Mouse (Mus musculus): ENCODE measurements around the gene Cdkal1. TPM values are rescaled to one million over a fixed set of nuclear protein-coding genes. Genes with fewer than 3 reads are reported as not detected.
A peak's percentile ranks its signal among the peaks of the same experiment; 100 is the strongest.

Gene Cdkal1
- polyA plus RNA-seq, 1 experiment from 2014 or later, result 33.9 TPM

DNA sequence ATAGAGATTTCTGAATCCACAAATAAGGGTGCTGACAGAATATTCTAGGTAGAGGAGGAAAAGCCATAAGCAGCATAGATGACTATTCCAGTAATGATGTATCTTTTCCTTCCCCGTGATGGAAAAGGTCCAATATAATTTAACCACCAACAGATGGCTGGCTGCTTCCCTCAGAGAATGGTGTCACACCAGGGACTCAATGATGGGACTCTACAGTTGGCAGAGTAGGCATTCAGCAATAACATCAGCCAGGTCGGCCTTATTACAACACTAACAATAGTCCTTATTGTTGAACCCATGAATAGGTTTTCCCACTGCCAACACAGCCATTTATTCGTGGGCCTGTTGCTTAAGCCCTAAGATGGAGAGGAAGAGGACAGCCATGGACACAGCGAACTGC, 48.6 kb downstream of the Cdkal1 start:
- Histone ChIP-seq H3K36me3 (ENCODE audit: control insufficient read depth, insufficient read depth, low read length) (no peaks in the 10 kb centered on the region), H3K4me2 (ENCODE audit: low read length) (no peak overlapping the region), H3K27ac (ENCODE audit: low read depth) (no peak overlapping the region), H3K9ac (ENCODE audit: low read length) (no peak overlapping the region), H3K9me3 (ENCODE audit: control insufficient read depth, low read length) (no peaks in the 10 kb centered on the region), H3K4me3 (ENCODE audit: low read depth, low read length) (no peak overlapping the region), H3K27me3 (replicated peaks; ENCODE audit: control insufficient read depth, insufficient read depth, low read length) (no peaks in the 10 kb centered on the region), H3K4me1 (replicated peaks; ENCODE audit: control insufficient read depth, insufficient read depth, low read length) (no peaks in the 10 kb centered on the region)
- DNase-seq (ENCODE audit: low spot score), result peak; percentile 34
- WGBS, result 88% methylated on average over 4 of the region's 4 CpGs
- ATAC-seq (replicated peaks; ENCODE audit: low FRiP score, low TSS enrichment, low read depth), result no peak

DNA sequence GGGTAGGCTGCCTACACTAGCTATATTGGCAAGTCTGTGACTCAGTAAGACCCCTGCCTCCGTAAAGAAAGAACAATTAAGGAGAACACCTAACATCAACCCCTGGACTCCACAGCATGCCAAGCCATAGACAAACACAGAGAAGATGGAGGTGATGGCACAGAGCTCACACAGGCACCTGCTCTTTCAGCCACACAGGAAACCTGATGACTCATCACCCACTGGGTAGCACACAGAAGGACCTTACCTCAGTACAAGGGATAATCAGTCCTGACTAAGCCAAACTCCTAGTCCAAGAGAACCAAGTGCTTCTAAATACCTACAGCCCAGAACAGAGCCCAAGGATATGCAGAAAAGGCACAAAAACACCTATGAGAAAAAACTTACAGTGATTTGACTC, 50.2 kb downstream of the Cdkal1 start:
- Histone ChIP-seq H3K9me3 (ENCODE audit: control insufficient read depth, low read length) (no peaks in the 10 kb centered on the region), H3K36me3 (ENCODE audit: control insufficient read depth, insufficient read depth, low read length) (no peaks in the 10 kb centered on the region)

DNA sequence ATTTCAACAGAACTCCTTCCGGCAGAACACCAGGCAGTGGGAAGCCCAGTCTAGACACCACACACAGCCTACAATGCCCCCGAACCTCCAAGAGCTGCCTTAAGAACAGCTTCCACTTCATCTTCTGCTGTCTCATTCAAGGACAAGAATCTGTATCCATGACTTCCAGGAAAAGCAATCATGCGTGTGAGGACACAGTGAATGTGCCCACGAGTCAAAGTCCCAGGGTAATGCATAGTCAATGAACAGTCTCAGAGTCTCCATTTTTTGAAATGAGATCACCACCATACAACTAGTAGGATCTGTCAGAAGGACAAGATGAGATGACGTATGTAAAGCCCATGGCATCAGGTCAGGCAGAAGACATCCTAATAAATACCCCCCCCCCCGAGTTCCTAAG, 51.4 kb downstream of the Cdkal1 start:
- no peak for DNase-seq (ENCODE audit: low spot score)

More for the DNA sequence above, 50.2 kb downstream of the Cdkal1 start:
- DNase-seq (ENCODE audit: low spot score) (peak; percentile 10), ATAC-seq (replicated peaks; ENCODE audit: low FRiP score, low TSS enrichment, low read depth) (no peak)
- no peak overlapping the region for H3K4me3 ChIP-seq (ENCODE audit: low read depth, low read length)
- no peak overlapping the region for H3K9ac ChIP-seq (ENCODE audit: low read length)
- no peak overlapping the region for H3K4me2 ChIP-seq (ENCODE audit: low read length)
- H3K27me3 ChIP-seq (replicated peaks; ENCODE audit: control insufficient read depth, insufficient read depth, low read length), result no peaks in the 10 kb centered on the region
- 86% methylated on average over 1 of the region's 1 CpGs for WGBS
- H3K27ac ChIP-seq (ENCODE audit: low read depth), result no peak overlapping the region
- H3K4me1 ChIP-seq (replicated peaks; ENCODE audit: control insufficient read depth, insufficient read depth, low read length), result no peaks in the 10 kb centered on the region

DNA sequence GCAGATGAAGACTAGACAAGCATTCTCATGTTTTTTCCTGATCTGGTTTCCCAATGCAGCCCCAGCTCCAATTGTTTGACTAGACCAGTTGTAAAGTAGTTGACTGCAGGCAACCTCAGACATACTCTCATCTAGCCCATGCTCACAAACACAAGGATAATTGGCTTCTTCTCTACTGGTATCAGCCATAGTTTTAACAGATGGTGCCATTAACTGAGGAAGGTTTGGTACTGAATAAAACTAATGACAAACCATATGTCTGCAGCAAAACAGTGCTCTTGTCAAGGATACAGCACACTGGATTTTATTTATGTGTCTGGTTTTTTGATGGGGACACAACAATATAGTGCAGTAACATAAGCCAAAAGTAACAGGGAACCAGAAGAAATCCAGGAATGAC, 52.8 kb downstream of the Cdkal1 start:
- no peak overlapping the region for H3K9ac ChIP-seq (ENCODE audit: low read length)
- H3K4me2 ChIP-seq (ENCODE audit: low read length), result no peak overlapping the region
- H3K4me3 ChIP-seq (ENCODE audit: low read depth, low read length), result no peak overlapping the region
- no peak overlapping the region for H3K27ac ChIP-seq (ENCODE audit: low read depth)
- H3K27me3 ChIP-seq (replicated peaks; ENCODE audit: control insufficient read depth, insufficient read depth, low read length), result no peaks in the 10 kb centered on the region
- no peaks in the 10 kb centered on the region for H3K4me1 ChIP-seq (replicated peaks; ENCODE audit: control insufficient read depth, insufficient read depth, low read length)
- no peak for DNase-seq (ENCODE audit: low spot score)
- H3K36me3 ChIP-seq (ENCODE audit: control insufficient read depth, insufficient read depth, low read length), result no peaks in the 10 kb centered on the region
- no peaks in the 10 kb centered on the region for H3K9me3 ChIP-seq (ENCODE audit: control insufficient read depth, low read length)
- no peak for ATAC-seq (replicated peaks; ENCODE audit: low FRiP score, low TSS enrichment, low read depth)

More for the DNA sequence above, 51.4 kb downstream of the Cdkal1 start:
- WGBS, result 92% methylated on average over 6 of the region's 6 CpGs
- no peak overlapping the region for H3K4me2 ChIP-seq (ENCODE audit: low read length)
- H3K4me3 ChIP-seq (ENCODE audit: low read depth, low read length), result no peak overlapping the region
- H3K27ac ChIP-seq (ENCODE audit: low read depth), result no peak overlapping the region
- H3K9me3 ChIP-seq (ENCODE audit: control insufficient read depth, low read length), result no peaks in the 10 kb centered on the region
- no peaks in the 10 kb centered on the region for H3K27me3 ChIP-seq (replicated peaks; ENCODE audit: control insufficient read depth, insufficient read depth, low read length)
- H3K9ac ChIP-seq (ENCODE audit: low read length), result no peak overlapping the region
- ATAC-seq (replicated peaks; ENCODE audit: low FRiP score, low TSS enrichment, low read depth), result no peak
- no peaks in the 10 kb centered on the region for H3K4me1 ChIP-seq (replicated peaks; ENCODE audit: control insufficient read depth, insufficient read depth, low read length)
- H3K36me3 ChIP-seq (ENCODE audit: control insufficient read depth, insufficient read depth, low read length), result no peaks in the 10 kb centered on the region

DNA sequence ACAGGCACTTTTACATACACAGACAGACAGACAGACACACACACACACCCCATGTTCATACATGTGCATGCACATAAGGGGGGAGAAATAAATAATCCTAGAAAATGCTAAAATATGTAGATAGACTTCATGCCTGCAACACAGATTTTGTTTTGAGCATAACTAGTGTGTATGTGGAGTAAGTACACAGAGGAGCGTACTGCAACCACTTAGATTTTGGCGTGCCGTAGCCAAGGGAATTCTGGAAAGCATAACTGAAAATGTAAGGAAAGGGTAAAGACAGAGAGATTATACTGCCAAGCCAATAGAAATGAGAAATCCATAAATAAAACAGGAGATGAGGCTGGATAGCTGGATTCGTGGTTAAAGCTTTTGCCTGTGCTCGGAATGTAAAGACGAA, 55.4 kb downstream of the Cdkal1 start:
- ATAC-seq (replicated peaks; ENCODE audit: low FRiP score, low TSS enrichment, low read depth) (no peak), DNase-seq (ENCODE audit: low spot score) (no peak)
- no peaks in the 10 kb centered on the region for H3K36me3 ChIP-seq (ENCODE audit: control insufficient read depth, insufficient read depth, low read length)
- H3K9me3 ChIP-seq (ENCODE audit: control insufficient read depth, low read length), result no peaks in the 10 kb centered on the region
- peaks cover 3% of the 10 kb centered on the region; the same call in 1 of the 2 replicates for H3K4me1 ChIP-seq (replicated peaks; ENCODE audit: control insufficient read depth, insufficient read depth, low read length)
- no peak overlapping the region for H3K4me3 ChIP-seq (ENCODE audit: low read depth, low read length)
- no peak overlapping the region for H3K9ac ChIP-seq (ENCODE audit: low read length)
- no peak overlapping the region for H3K27ac ChIP-seq (ENCODE audit: low read depth)
- H3K27me3 ChIP-seq (replicated peaks; ENCODE audit: control insufficient read depth, insufficient read depth, low read length), result no peaks in the 10 kb centered on the region
- WGBS, result 75% methylated on average over 6 of the region's 6 CpGs
- no peak overlapping the region for H3K4me2 ChIP-seq (ENCODE audit: low read length)

DNA sequence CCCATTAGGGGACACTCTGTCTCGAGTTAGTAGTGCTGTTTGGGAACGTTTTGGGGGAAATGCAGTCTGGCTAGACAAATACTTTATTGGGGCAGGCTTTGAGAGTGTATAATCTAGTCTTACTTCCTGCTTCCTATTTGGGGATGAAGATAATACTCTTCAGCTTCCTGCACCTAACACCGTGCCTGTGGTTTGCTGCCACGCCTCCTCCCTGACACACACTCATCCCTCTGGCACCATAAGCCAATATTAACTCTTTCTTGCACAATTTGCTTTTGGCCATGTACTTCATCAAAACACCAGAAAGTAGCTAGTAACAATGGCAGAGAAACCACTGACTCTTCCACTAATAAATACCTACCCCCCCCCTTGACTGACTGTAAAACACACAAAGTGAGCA, 63.4 kb downstream of the Cdkal1 start:
- Histone ChIP-seq H3K9me3 (ENCODE audit: control insufficient read depth, low read length) (no peaks in the 10 kb centered on the region), H3K9ac (ENCODE audit: low read length) (no peak overlapping the region), H3K36me3 (ENCODE audit: control insufficient read depth, insufficient read depth, low read length) (no peaks in the 10 kb centered on the region), H3K4me2 (ENCODE audit: low read length) (no peak overlapping the region), H3K4me3 (ENCODE audit: low read depth, low read length) (no peak overlapping the region), H3K27me3 (replicated peaks; ENCODE audit: control insufficient read depth, insufficient read depth, low read length) (no peaks in the 10 kb centered on the region), H3K27ac (ENCODE audit: low read depth) (no peak overlapping the region), H3K4me1 (replicated peaks; ENCODE audit: control insufficient read depth, insufficient read depth, low read length) (peaks cover 3% of the 10 kb centered on the region; the same call in 1 of the 2 replicates)
- ATAC-seq (replicated peaks; ENCODE audit: low FRiP score, low TSS enrichment, low read depth), result no peak
- DNase-seq (ENCODE audit: low spot score), result no peak
- WGBS, result 38% methylated on average over 4 of the region's 4 CpGs

DNA sequence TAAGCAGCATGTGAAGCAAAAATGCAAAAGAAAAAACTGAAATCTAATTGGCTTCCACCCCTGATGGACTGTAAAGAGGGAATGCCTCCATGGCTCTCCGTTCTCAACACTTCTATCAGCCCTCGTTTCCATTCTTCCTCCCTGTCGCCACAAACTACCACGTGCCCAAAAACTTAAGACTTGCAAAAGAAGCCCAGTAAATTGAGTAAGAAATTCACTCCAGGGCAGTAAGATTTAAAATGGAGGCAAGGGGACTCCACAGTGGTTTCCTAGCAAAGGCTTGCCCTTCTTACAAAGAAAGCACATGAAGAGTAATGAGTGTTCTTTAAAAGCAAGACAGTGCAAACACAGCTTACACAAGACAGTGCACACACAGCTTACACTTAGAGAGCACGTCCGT, 64.0 kb downstream of the Cdkal1 start:
- H3K27me3 ChIP-seq (replicated peaks; ENCODE audit: control insufficient read depth, insufficient read depth, low read length), result no peaks in the 10 kb centered on the region
- WGBS, result 80% methylated on average over 6 of the region's 6 CpGs
- ATAC-seq (replicated peaks; ENCODE audit: low FRiP score, low TSS enrichment, low read depth), result no peak
- H3K36me3 ChIP-seq (ENCODE audit: control insufficient read depth, insufficient read depth, low read length), result no peaks in the 10 kb centered on the region
- H3K4me1 ChIP-seq (replicated peaks; ENCODE audit: control insufficient read depth, insufficient read depth, low read length), result peaks cover 3% of the 10 kb centered on the region; the same call in 1 of the 2 replicates
- no peak overlapping the region for H3K9ac ChIP-seq (ENCODE audit: low read length)
- H3K27ac ChIP-seq (ENCODE audit: low read depth), result no peak overlapping the region
- no peak overlapping the region for H3K4me2 ChIP-seq (ENCODE audit: low read length)
- DNase-seq (ENCODE audit: low spot score), result no peak
- H3K9me3 ChIP-seq (ENCODE audit: control insufficient read depth, low read length), result no peaks in the 10 kb centered on the region
- no peak overlapping the region for H3K4me3 ChIP-seq (ENCODE audit: low read depth, low read length)

DNA sequence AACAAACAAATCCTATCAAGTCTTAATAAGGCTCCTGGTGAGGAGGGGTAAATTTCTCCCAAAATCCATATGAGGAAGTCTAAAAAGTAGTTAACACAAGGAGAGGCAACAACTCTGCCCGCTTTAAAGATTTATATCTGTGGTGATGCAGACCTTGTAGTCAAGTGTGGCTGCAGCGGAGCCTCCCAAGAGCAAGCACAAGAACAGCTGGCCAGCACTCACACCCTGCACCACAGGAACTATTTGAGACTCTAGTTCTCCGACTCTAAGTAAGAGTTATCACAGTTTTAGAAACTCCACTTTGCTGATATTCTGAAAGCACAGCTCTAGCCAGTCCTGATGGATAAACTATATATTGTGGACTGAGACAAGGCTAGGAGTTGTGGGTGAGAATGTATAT, 68.5 kb downstream of the Cdkal1 start:
- no peak for DNase-seq (ENCODE audit: low spot score)
- ATAC-seq (replicated peaks; ENCODE audit: low FRiP score, low TSS enrichment, low read depth), result no peak
- Histone ChIP-seq H3K27me3 (replicated peaks; ENCODE audit: control insufficient read depth, insufficient read depth, low read length) (no peaks in the 10 kb centered on the region), H3K4me3 (ENCODE audit: low read depth, low read length) (no peak overlapping the region), H3K9ac (ENCODE audit: low read length) (no peak overlapping the region), H3K4me2 (ENCODE audit: low read length) (no peak overlapping the region), H3K27ac (ENCODE audit: low read depth) (no peak overlapping the region), H3K4me1 (replicated peaks; ENCODE audit: control insufficient read depth, insufficient read depth, low read length) (peaks cover 11% of the 10 kb centered on the region; the same call in 1 of the 2 replicates), H3K9me3 (ENCODE audit: control insufficient read depth, low read length) (no peaks in the 10 kb centered on the region), H3K36me3 (ENCODE audit: control insufficient read depth, insufficient read depth, low read length) (no peaks in the 10 kb centered on the region)
- WGBS, result 65% methylated on average over 3 of the region's 3 CpGs

DNA sequence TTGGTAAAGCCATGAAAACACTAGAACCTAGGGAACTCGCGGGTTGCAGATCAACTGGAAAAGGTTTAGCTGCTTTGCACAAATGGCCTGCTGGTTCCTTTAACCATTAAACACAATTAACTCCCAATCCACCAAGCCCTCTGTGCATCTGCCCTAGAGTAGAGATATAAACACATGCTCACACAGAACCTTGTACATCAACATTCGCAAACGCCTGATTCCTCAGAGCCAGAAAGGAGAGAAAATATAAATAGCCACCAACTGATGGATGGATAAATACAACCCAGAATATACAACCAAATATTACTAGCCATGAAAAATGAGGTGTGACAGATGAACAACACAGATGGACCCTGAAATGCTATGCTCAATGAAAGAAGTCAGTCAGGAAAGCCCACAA, 70.6 kb downstream of the Cdkal1 start:
- Histone ChIP-seq H3K9me3 (ENCODE audit: control insufficient read depth, low read length) (no peaks in the 10 kb centered on the region), H3K9ac (ENCODE audit: low read length) (no peak overlapping the region), H3K27ac (ENCODE audit: low read depth) (no peak overlapping the region), H3K4me2 (ENCODE audit: low read length) (no peak overlapping the region), H3K4me1 (replicated peaks; ENCODE audit: control insufficient read depth, insufficient read depth, low read length) (peaks cover 24% of the 10 kb centered on the region), H3K36me3 (ENCODE audit: control insufficient read depth, insufficient read depth, low read length) (no peaks in the 10 kb centered on the region), H3K27me3 (replicated peaks; ENCODE audit: control insufficient read depth, insufficient read depth, low read length) (no peaks in the 10 kb centered on the region), H3K4me3 (ENCODE audit: low read depth, low read length) (no peak overlapping the region)
- DNase-seq (ENCODE audit: low spot score), result no peak
- WGBS, result 57% methylated on average over 4 of the region's 4 CpGs
- no peak for ATAC-seq (replicated peaks; ENCODE audit: low FRiP score, low TSS enrichment, low read depth)

Measured in intestine, embryonic 14.5 days (tissue).